Mouse (Mus musculus) heart, postnatal 4 days (tissue): ENCODE data around the gene Sorcs1. TPM values are rescaled to one million over a fixed set of nuclear protein-coding genes. Genes with fewer than 3 reads are reported as not detected.

Experiments
- DNase-seq: peaks from one replicate; pipeline ENCODE4 v3.0.0; 2021
- total RNA-seq, 2 experiments: library from RNA; stranded (reverse); gene quantifications; 2 replicates each; pipeline ENCODE4 v1.2.3; 2021

Gene Sorcs1
- total RNA-seq, 2 experiments from 2014 or later = 0.95 to 0.98 TPM

DNA sequence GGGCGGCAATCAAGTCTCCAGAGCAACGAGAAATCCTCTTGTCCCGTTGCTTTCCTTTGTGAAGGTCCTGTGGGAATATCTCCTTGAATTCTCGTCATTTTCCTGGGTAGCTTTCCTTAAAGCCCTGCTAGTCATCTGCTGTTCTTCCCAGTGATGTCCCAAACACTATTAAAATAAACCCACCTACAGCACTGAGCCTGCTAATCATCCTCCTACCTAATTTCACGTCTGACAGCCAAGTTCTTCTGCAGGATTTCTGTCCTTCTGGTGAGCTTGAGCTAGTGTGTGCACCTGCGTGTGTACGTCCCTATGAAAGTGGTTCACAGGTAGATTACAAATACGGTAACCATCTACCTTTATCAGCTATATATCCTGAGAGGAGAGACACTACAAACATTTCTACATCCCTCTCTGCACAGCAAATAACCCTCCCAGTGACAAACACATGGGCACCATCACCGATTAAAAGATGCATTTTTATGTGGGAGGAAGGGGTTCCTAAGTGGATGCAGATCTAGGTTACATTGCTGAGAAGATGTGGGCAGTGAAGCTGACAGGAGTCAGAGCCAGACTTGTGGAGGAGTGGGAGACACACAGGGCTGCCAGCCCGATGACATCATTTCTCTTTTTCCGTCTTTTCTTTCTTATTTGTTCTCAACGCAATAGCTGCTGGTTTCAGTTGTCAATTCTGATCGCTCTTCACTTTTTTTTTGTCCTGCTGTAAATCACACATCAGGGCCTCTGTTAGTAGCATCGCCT lies 259.3 kb downstream of the Sorcs1 start:
- DNase-seq = no peak

DNA sequence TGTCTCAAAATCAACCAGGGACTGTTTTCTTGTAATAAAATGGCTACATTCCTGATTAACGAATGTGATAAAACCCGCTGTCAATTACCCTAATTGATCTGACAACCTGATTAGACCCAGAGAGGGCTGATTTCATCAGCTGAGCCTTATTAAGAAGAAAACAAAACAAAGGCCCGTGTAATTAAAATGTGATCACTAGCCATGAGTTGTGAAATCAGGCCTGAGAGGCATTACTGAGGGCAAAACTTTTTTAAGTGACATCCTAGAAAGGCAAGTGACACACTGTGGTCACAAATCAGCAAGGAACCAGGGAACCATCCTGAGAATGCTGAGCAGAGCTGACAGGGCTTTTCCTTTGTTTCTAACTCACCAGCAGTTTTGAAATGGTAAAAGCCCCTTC lies 267.9 kb downstream of the Sorcs1 start:
- DNase-seq = no peak

DNA sequence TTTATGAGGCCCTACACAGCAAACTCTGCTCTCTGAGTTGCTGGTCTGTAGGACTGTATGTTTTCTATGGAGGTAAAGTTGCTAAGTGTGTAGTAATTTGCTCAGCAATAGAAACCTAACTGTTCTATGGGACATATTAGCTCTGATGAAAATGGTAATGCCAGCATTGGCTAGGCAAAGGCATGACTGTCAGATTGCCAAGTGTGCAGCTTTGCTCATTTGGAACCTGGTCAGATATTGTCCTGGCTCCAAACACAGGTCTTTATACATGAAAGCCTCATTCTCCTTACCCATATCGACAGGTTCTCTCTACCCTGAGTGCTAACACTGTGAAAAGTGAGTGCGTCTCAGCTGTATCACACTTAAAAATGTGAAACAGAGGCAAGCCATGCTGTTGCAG lies 280.1 kb downstream of the Sorcs1 start:
- DNase-seq = no peak

DNA sequence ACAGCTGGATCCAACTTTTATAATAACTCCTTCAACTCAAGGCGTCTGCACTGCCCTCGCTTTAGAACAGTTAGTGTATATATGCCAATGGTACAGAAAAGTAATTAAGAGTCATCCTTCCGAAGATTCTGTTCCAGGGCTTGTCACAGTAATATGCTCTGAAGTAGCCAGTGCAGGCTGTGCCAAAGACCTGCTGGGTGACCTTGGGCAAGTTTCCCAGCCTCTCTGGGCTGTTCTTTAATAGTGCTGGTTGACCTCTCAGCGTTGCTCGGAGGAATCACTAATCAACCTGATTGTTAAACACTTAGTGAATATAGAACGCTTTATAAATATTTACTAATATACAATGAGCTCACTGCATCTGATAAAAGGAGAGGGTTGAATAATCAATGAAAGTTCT lies 282.7 kb downstream of the Sorcs1 start:
- no peak for DNase-seq

DNA sequence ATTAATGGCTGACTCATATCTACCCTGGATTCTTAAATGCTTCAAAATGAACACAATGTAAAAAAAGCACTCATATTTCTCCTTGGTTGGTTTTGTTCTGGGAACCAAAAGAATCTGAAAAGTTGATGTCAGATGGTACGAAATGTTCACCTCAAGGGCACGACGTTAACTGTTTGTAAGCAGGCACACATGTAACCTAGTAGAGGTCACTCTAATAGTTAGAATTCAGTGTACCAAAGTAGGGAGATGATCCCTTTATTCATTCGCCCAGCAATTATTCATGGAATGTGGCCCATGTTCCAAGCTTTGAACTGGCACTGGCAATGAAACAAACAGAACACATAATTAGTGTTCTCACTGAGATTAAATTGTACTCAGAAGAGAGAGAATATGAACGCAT lies 284.3 kb downstream of the Sorcs1 start:
- no peak for DNase-seq

DNA sequence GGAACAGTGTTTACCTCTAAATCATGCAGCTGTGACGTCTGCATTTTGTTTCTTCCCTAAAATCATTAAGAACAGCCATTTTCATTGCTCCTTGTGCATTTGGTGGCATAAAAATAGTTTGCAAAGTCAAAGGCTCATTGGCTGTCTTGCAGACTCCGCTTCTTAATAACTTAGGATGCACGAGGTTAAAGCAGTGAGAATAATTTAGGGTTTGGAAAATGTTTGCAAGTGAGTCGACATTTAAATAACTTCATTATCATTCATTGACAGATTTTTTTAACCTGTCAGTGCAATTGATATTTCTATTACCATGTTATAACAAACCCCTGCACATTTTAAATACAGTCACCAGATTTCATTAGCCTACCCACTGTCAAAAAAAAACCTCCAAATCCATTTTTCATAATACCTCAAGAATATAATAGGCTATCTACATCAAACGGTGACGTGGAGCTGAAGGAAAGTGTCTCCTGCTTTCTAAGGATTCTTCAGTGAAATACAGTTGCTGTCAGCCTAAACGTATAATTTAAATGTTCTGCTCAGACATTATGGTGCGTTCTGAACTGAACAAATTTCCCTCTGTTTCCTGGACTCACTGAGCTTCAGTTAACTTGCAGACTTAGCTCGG lies 288.4 kb downstream of the Sorcs1 start:
- no peak for DNase-seq

DNA sequence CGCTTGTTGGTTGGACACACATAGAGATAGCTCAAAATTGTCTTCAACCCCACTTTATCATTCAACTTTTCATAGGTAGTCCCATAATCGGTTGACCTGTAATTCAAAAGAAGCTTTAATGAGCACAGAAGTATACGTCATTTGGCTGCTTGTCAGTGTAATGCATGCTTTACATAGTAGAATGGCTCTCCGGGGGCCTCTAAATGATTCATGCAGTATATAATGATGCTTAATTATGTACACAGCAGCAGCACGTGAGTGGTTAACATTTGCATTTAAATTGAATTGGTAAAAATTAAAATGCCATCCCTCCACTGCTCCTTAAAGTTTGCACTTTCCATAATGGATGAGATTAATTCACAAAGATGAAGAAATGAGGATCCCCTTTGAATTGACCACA lies 299.5 kb downstream of the Sorcs1 start:
- DNase-seq = no peak

DNA sequence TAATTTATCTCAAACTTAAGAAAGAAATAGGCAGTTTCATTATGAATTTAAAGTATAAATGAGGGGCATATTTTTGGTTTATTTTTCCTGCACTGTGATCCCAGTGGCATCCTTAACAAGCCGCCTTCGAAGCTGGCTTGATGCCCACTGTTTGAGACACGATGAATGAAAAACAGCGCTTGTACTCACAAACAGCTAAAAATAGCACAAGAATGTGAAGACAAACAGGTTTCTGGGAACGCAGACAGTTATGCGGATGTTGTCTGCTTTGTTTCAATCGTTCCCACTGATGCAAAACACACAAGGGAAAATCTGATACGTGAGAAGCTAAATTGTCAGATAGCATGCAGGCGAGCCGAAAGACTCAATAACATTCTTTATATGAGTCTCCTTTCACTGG lies 303.7 kb downstream of the Sorcs1 start:
- DNase-seq = peak; percentile 66

DNA sequence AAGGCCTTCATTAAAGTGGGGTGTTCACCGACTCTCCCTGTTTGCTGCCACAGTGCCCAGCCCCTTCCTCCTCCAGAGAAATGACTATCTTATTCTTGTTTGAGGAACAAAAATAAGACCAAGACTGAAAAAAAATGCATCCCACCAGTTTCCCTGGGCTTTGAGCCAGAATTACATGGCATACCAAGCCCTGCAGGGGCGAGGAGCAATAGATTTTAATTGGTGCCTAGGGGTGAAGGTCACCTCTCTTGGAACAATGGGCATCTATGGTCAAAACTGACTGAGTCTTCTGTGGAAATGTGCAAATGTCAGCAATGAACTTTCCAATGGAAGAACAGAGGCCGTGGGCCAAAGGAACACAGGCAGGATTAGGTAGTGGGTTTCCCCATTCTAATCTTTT lies 312.0 kb downstream of the Sorcs1 start:
- no peak for DNase-seq

DNA sequence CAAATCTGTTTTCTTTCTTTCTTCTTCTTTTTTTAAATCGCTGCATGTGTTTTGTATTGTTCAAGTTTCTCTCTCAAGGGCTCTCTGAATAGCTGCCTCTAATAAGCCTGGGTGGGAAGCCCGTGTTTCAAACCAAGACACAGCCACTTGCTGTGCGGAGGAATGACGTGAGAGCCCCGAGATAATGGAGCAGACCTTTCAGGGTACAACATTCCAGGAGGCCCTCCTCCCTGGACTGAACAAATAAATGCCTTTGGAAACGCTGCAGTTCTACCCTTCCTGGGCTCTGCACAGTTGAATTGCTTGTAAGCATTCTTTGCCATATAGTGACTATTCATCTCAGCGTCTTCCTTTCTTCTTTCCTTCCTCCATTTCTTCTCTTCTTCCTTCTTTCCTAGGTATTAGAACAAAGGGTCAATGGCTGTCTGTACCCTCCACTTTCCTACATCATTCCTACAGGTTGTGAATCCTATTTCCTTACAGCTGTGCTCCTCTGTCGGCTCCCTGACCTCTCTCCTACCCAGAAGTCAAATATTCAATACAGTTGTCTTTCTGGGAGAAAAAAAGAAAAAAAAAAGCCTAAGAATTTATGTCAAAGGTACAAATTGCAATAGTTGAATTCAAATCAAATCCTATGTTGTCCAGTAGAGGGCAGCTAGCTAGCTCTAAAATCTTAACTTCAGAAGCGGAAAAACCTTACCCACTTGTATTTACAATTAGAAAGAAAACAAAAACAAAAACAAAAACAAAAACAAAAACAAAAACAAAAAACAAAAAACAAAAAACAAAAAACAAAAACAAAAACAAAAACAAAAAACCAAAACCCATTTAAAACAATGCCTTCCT lies 315.6 kb downstream of the Sorcs1 start:
- DNase-seq = peak; percentile 7

DNA sequence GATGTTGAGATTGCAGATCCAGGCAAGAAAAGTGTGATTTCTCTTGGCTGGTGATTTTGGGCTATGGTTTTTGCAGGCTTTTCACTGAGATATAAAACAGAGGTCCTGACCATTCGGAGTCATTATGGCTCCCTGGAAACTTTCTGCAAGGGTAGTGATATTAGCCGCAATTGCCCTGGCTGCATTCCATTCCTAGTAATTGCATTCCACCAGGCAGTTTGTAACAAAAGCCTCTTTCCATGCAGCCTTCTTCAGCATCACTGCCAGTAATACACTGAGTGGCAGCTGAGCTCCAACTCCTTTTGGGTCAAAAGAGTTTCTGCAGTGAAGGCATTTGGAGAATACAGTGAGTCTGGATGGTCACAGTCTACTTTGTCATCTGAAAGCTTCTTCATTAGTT lies 319.9 kb downstream of the Sorcs1 start:
- DNase-seq = no peak

DNA sequence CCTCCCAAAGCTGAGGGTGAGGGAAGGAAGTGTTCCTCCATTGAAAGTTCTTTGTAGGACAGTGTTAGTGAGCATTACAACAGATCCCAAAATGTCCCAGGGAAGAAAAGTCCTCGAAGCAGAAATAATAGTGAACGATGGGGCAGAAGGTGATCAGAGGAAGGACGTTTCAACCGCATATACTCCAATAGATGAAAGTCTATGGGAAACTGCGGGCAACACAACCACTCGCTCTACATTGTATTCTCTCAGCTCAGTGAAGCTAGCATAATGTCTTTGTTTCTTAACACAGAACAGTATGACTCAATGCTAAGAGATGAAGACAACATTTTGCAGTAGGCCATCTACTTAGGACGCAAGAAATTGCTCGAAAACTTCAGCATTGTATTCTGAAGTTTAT lies 339.2 kb downstream of the Sorcs1 start:
- no peak for DNase-seq

DNA sequence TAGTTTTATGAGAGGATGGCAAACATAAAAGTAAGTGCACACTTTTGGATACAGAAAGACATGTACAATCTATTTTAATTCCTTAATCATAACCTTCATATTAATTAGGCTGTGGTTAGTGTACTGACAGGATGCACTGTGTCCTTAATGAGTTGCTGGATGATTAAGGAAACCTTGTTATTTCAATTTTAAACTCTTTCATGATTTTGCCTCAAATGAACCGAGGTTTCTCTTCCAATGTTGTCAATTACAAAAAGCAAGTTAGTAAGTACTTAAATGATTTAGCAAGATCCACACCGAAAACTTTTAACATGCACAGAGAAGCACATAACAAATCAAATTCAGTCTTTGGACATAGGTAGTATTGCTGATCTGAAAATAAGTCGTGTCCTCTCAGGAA lies 341.7 kb downstream of the Sorcs1 start:
- DNase-seq = no peak

DNA sequence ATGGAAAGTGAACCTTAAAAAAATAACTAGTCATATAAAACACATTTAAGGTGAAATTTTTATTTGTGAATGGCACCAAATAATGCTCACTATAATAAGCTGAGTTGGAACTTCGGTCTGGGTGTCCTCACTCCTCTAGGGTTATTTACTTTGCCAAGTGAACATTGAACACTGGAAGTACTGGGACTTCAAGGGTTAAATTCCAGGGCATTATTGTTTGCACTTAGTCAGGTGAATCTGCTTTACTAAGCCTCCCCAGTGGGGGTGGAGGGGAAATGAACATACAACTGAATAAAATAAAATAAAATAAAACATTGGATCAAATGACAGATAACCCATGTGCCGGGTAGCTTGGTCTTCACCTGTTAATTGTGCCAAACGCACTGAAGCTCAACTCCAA lies 347.3 kb downstream of the Sorcs1 start:
- DNase-seq = no peak

DNA sequence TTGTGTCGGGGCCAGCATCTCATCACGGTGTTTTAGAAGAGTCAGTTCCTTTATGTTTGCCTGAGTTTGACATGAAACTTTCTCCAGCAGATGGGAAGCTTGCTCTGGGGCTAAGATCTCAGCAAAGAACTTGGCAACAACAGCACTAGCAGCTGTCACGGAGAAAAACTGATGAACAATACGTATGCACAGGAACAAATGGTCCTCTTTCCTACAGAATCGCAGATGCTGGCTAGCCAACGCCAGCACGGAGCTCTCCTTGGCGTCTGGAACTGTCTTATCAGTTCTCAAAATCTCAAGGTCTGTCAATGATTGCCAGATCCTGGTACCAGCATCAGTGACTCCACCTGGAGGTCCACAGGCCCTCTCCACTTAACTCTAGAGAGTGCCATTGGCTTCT lies 350.6 kb downstream of the Sorcs1 start:
- no peak for DNase-seq

DNA sequence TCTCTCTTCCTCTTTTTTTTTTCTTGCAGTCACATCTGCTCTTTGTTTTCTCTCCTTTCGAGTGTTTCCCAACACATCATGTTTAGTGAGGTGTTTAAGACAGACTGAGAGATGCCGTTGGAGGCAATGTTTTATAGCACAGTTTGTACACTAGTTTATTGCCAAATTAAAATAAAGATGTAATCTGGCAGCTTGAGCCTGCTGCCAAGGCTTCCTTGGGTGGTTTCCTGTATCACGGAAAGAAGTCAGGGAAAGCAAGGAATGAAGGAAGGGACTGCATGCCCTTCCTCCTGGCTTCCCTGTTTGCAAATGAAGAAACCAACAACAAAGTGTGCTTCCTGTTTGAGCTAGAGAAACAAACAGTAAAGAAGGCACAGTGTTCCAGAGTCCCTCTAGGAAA lies 352.3 kb downstream of the Sorcs1 start:
- DNase-seq = no peak

DNA sequence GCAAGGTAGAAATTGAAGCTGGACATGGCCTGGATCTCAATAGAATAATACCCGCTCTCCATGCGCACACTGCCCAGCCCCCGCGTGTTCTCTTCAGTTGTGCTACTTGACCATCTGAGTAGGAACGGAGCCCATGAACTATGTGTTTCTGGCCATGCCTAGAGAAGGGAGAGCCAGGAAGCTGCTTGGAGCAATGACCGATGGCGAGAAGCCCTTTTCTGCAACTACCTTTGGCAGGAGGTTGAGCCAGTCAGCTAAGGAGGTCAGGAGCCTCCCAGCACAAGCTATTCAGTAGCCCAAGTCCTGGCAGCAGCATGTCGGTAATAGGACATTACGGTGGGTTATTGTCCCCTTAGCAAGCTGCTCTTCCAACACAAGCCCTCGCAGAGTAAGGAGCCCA lies 352.8 kb downstream of the Sorcs1 start:
- no peak for DNase-seq

DNA sequence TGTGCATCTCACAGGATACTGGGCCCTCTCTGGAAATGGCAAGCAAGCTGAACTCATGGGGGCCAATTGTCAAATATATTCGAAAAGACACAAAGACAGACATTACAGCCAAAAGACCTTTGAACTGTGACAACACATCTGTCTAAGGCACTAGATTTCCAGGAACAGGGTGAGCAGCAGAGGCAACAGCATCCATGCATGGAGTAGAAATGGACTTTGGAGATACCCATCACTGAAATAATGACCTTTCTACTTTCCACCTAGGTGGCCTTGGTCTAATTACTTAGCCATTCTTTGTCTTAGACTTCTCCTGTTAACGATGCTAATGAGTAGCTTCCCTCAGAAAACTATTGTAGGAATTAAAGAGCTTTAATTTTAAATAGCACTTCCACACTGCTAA lies 371.4 kb downstream of the Sorcs1 start:
- DNase-seq = no peak

DNA sequence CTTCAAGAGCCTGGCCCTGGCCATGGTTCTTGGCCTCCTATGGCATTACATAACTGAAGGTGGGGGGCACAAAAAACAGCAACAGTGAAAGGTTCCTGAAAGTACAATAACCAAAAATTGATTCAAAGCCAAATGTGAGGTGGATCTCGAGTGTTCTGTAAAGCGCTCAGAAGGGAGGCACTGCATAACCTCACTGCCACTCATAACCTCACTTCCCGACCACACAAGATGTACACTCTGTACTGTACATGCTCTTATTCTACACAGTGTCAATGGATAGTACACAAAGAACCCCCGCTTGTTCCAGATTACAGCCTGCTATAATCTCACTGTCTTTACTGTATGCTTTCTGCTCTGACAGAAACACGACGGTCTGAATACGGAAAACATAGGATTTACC lies 384.2 kb downstream of the Sorcs1 start:
- no peak for DNase-seq

DNA sequence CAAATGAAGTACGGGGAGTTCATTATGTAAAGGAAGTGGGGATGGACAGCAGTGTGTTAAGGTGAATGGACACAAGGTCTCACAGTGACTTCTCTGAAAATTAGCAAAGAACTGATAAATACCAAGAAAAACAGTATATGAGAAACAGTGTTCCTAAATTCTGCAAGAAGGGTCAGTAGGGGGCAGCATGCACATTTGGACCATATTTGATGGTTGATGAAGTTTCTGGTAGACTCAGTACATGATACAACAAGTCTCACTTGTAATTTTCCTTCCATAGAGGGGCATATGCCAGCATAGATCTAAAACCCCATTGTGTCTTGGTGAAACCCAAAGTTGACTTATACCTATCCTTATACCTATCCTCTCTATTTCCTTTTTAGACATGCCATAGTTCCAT lies 414.0 kb downstream of the Sorcs1 start:
- peak; percentile 31 for DNase-seq

DNA sequence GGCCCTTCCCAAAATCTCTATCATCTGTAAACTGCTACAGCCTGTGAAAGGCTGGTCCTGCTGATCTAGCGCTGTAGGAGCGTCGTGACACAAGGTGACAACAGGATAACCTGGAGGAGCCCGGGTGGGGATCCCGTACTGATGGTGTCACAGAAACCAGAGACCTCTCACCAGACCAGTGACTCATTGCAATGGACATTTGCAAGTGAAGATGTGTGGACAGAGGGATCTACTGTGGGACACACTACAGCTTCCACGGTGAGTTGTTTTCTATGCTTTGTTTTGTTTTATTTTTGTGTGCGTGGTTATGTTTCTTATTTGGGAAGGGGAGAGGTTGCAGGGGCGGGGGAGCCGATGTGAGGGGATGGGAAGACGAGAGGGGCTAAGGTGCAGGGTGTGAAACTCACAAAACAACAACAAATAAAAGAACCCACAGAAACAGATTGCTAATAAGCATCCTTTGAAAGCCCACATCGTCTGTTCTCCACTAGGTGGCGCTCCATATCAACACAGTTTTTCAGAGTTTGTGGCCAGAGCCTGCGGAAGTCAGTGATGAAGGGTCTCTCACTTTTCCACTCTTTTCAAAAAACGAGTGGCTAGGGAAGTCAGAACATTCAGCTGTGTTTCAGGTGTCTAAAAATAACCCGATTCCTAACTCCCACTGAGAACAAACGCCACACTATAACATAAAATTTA lies 419.6 kb downstream of the Sorcs1 start:
- peak; percentile 69 for DNase-seq

DNA sequence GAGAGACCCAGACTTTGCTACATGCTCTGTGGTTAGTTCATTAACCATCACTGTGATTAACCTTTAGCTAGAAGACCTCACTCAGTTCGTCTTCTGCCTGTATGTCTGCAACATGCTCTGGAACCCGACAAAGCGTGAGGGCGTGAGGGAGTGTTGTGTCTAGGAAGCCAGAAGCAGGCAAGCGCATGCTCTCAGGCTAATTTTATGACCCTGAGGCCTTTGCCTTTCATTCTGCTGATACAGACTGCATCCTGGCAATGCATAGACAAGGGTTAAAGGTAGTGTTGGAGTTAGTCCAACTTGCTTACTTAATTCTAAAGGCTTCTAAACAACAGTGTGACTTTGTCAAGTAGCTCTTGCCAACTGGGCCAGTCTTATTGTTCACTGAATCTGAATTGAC lies 458.0 kb downstream of the Sorcs1 start:
- DNase-seq = no peak
